Mouse (Mus musculus) spleen, adult 2 months (tissue): Measurements from ENCODE around the gene Wfdc9.

ENCODE experiments used
- CTCF ChIP-seq: fragments of 200-500 bp; IDR thresholded peaks from 2 replicates; pipeline ENCODE4 v1.5.1; 2011; ENCODE audit warnings: mild to moderate bottlenecking, inconsistent platforms; ENCODE audit not compliant: insufficient read depth, insufficient read length, insufficient replicate concordance; ENCODE audit errors: extremely low read depth
- POLR2A ChIP-seq: fragments of 200-500 bp; IDR thresholded peaks from 2 replicates; pipeline ENCODE4 v1.6.1; 2011; ENCODE audit warnings: low read depth, low read length, inconsistent platforms

DNA sequence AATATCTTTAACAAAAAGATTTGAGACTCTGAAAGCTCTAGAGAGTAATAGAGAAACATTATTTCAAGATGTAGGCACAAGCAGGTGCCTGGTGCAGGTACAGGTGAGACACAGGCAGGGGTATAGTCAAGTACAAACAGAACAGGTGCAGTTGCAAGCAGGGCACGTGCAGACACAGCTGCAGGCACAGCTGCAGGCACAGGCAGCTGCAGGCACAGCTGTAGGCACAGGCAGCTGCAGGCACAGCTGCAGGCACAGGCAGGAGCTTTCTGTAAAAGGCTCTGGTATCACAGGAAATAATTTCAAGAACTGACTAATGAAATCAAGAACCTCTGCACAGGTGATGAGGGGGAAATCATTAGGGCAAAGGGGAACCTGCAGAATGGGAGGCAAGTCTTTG lies 14.6 kb upstream of the Wfdc9 start:
- no peak for TF ChIP-seq CTCF
- no peak for TF ChIP-seq POLR2A
